Mouse (Mus musculus) lung, embryonic 16.5 days (tissue): ENCODE data around the gene Cyp26b1. TPM values are rescaled to one million over a fixed set of nuclear protein-coding genes. Genes with fewer than 3 reads are reported as not detected.

Experiments used
- ATAC-seq: fragments of 200-750 bp; cut with Nextera tagmentation; 2 replicates; pipeline ENCODE4 v1.8.0; 2017; ENCODE audit warnings: low read depth, mild to moderate bottlenecking, moderate library complexity
- H3K27ac ChIP-seq: fragments of 300-500 bp; sonication (generic); 2 replicates; pipeline ENCODE4 v1.5.1; 2014; ENCODE audit warnings: mild to moderate bottlenecking, control low read depth, low read length
- H3K27me3 ChIP-seq: fragments of 300-500 bp; sonication (generic); 2 replicates; pipeline ENCODE4 v1.6.1; 2014; ENCODE audit warnings: low read depth, low read length, mixed read lengths; ENCODE audit not compliant: control insufficient read depth, insufficient read depth
- H3K36me3 ChIP-seq: fragments of 300-500 bp; sonication (generic); 2 replicates; pipeline ENCODE4 v1.6.1; 2014; ENCODE audit warnings: low read length; ENCODE audit not compliant: control insufficient read depth, insufficient read depth
- H3K4me1 ChIP-seq: fragments of 300-500 bp; sonication (generic); replicated peaks from 2 replicates; pipeline ENCODE4 v1.6.1; 2014; ENCODE audit warnings: low read length, mixed read lengths; ENCODE audit not compliant: control insufficient read depth, insufficient read depth
- H3K4me2 ChIP-seq: fragments of 300-500 bp; sonication (generic); 2 replicates; pipeline ENCODE4 v1.6.1; 2014; ENCODE audit warnings: low read depth, low read length, control low read depth
- H3K4me3 ChIP-seq: fragments of 300-500 bp; sonication (generic); 2 replicates; pipeline ENCODE4 v1.5.1; 2014; ENCODE audit warnings: mild to moderate bottlenecking, low read length, control low read depth
- H3K9ac ChIP-seq: fragments of 300-500 bp; sonication (generic); 2 replicates; pipeline ENCODE4 v1.6.1; 2014; ENCODE audit warnings: low read length, control low read depth
- H3K9me3 ChIP-seq: fragments of 300-500 bp; sonication (generic); 2 replicates; pipeline ENCODE4 v1.6.1; 2016; ENCODE audit warnings: low read length; ENCODE audit not compliant: control insufficient read depth
- WGBS: fragments of 180-500 bp; shearing (Covaris S2); extraction: QIAGEN DNeasy Blood & Tissue Kit; methylation state at CpG from one replicate; pipeline ENCODE4 v1.1.7; 2014; 5-methylcytosine and 5-hydroxymethylcytosine counted together
- polyA plus RNA-seq: library from polyadenylated mRNA; unstranded; fragments of >200 nt; fragmentation: Nextera tagmentation; extraction: Ambion mirVana; gene quantifications from 2 replicates; pipeline ENCODE4 v1.2.1, GENCODE M21; 2015

Gene Cyp26b1
- polyA plus RNA-seq = 2.3 and 2.9 TPM in 2 replicates

GRCm38 (mm10) chr6:84593693-84594092 is at the start of gene Cyp26b1:
Gene Cyp26b1 (minus strand): TSS chr6:84593908.
- Histone ChIP-seq H3K27me3 (peaks cover 15% of the 10 kb centered on the region), H3K27ac (no peak within 1 kb of the TSS), H3K4me3 (no peak within 1 kb of the TSS), H3K36me3 (no peaks in the 10 kb centered on the region), H3K4me2 (no peak within 1 kb of the TSS), H3K9me3 (no peaks in the 10 kb centered on the region), H3K9ac (no peak within 1 kb of the TSS), H3K4me1 (peaks cover 4% of the 10 kb centered on the region; the same call in 1 of the 2 replicates)
- WGBS = 77% methylated on average over 10 of the region's 10 CpGs
- no peak for ATAC-seq

- H3K27me3 ChIP-seq = no peaks in the 10 kb centered on the region
- no peak overlapping the region for H3K9ac ChIP-seq
- no peak overlapping the region for H3K4me2 ChIP-seq
- peak; percentile 50 for ATAC-seq
- no peak overlapping the region for H3K4me3 ChIP-seq
- 15% methylated on average over 4 of the region's 4 CpGs for WGBS
- H3K4me1 ChIP-seq = peaks cover 27% of the 10 kb centered on the region
- peak overlapping the region; percentile 59 for H3K27ac ChIP-seq
- no peaks in the 10 kb centered on the region for H3K36me3 ChIP-seq
- no peaks in the 10 kb centered on the region for H3K9me3 ChIP-seq
Measured at GRCm38 (mm10) chr6:84641062-84641431, 47.3 kb upstream of the Cyp26b1 start.

- peak overlapping the region; percentile 41 for H3K27ac ChIP-seq
Measured at GRCm38 (mm10) chr6:84640324-84641061, 46.8 kb upstream of the Cyp26b1 start.

GRCm38 (mm10) chr6:84638206-84638605 is 44.5 kb upstream of the Cyp26b1 start:
- Histone ChIP-seq H3K27me3 (no peaks in the 10 kb centered on the region), H3K9ac (no peak overlapping the region), H3K4me1 (peaks cover 27% of the 10 kb centered on the region), H3K4me2 (no peak overlapping the region), H3K27ac (no peak overlapping the region), H3K4me3 (no peak overlapping the region), H3K9me3 (no peaks in the 10 kb centered on the region), H3K36me3 (no peaks in the 10 kb centered on the region)
- peak; percentile 55; the same call in 1 of the 2 replicates for ATAC-seq

More at GRCm38 (mm10) chr6:84640324-84641061, 46.8 kb upstream of the Cyp26b1 start:
- peak; percentile 91 for ATAC-seq
- Histone ChIP-seq H3K4me1 (peaks cover 27% of the 10 kb centered on the region), H3K27me3 (no peaks in the 10 kb centered on the region), H3K9ac (no peak overlapping the region), H3K4me3 (no peak overlapping the region), H3K36me3 (no peaks in the 10 kb centered on the region), H3K4me2 (0 out of 2 replicates have a peak overlapping the region, but pooled peaks have one; percentile 14), H3K9me3 (no peaks in the 10 kb centered on the region)
- WGBS = 14% methylated on average over 9 of the region's 9 CpGs

GRCm38 (mm10) chr6:84631588-84631987 is 37.9 kb upstream of the Cyp26b1 start:
- no peak overlapping the region for H3K4me3 ChIP-seq
- no peak for ATAC-seq

GRCm38 (mm10) chr6:84630276-84630675 is 36.6 kb upstream of the Cyp26b1 start:
- 0 out of 2 replicates have a peak, but pooled peaks cover 2% of the 10 kb centered on the region for H3K4me1 ChIP-seq
- no peaks in the 10 kb centered on the region for H3K9me3 ChIP-seq
- no peak overlapping the region for H3K4me3 ChIP-seq
- WGBS = 17% methylated on average over 1 of the region's 1 CpGs
- ATAC-seq = peak; percentile 70
- H3K4me2 ChIP-seq = no peak overlapping the region
- H3K9ac ChIP-seq = no peak overlapping the region
- H3K27ac ChIP-seq = no peak overlapping the region
- no peaks in the 10 kb centered on the region for H3K36me3 ChIP-seq
- H3K27me3 ChIP-seq = no peaks in the 10 kb centered on the region

More at GRCm38 (mm10) chr6:84631588-84631987, 37.9 kb upstream of the Cyp26b1 start:
- Histone ChIP-seq H3K9ac (no peak overlapping the region), H3K4me2 (no peak overlapping the region), H3K9me3 (no peaks in the 10 kb centered on the region), H3K27me3 (no peaks in the 10 kb centered on the region), H3K4me1 (0 out of 2 replicates have a peak, but pooled peaks cover 2% of the 10 kb centered on the region), H3K36me3 (no peaks in the 10 kb centered on the region), H3K27ac (no peak overlapping the region)
- 80% methylated on average over 2 of the region's 2 CpGs for WGBS

GRCm38 (mm10) chr6:84628831-84629230 is 35.1 kb upstream of the Cyp26b1 start:
- 81% methylated on average over 5 of the region's 5 CpGs for whole genome bisulfite sequencing
- ATAC-seq = no peak
- Histone ChIP-seq H3K27me3 (no peaks in the 10 kb centered on the region), H3K27ac (no peak overlapping the region), H3K36me3 (no peaks in the 10 kb centered on the region), H3K9ac (no peak overlapping the region), H3K4me2 (no peak overlapping the region), H3K4me1 (0 out of 2 replicates have a peak, but pooled peaks cover 2% of the 10 kb centered on the region), H3K9me3 (no peaks in the 10 kb centered on the region), H3K4me3 (no peak overlapping the region)

- Histone ChIP-seq H3K27ac (no peak overlapping the region), H3K9ac (no peak overlapping the region), H3K4me2 (no peak overlapping the region), H3K27me3 (no peaks in the 10 kb centered on the region), H3K4me1 (0 out of 2 replicates have a peak, but pooled peaks cover 2% of the 10 kb centered on the region), H3K9me3 (no peaks in the 10 kb centered on the region), H3K4me3 (no peak overlapping the region), H3K36me3 (no peaks in the 10 kb centered on the region)
- WGBS = 68% methylated on average over 2 of the region's 2 CpGs
- ATAC-seq = no peak
Measured at GRCm38 (mm10) chr6:84626398-84626797, 32.7 kb upstream of the Cyp26b1 start.

GRCm38 (mm10) chr6:84619166-84619565 is 25.5 kb upstream of the Cyp26b1 start:
- no peak for ATAC-seq
- H3K27me3 ChIP-seq = no peaks in the 10 kb centered on the region
- H3K4me3 ChIP-seq = no peak overlapping the region
- WGBS = 83% methylated on average over 6 of the region's 6 CpGs
- no peak overlapping the region for H3K27ac ChIP-seq
- H3K4me2 ChIP-seq = no peak overlapping the region
- H3K9ac ChIP-seq = no peak overlapping the region
- H3K4me1 ChIP-seq = no peaks in the 10 kb centered on the region
- no peaks in the 10 kb centered on the region for H3K9me3 ChIP-seq
- no peaks in the 10 kb centered on the region for H3K36me3 ChIP-seq
